In genomic region chr2:160978651-160979050, GRCm38 (mm10) we compare ENCODE assay signal across 21 mouse cellular contexts.
DNase-seq lines count a peak whose midpoint lies in the region; ATAC-seq lines count a peak whose summit lies in the region.
"Had no signal": no experiment of that assay in that cellular context is flagged by ENCODE, and none has a peak within 500 bp of the region (broad histone marks: within the 10 kb centered on the region; RNA-seq: fewer than 3 reads in every experiment).

No protein-coding gene starts in this region.

- H3K9me3 ChIP-seq in heart, embryonic 12.5 days (replicated peaks), result no peaks in the 10 kb centered on the region
- no peaks in the 10 kb centered on the region for H3K9me3 ChIP-seq in hindbrain, embryonic 11.5 days (ENCODE audit: control insufficient read depth, low read length)
- H3K9me3 ChIP-seq: embryonic facial prominence, embryonic 13.5 days; forebrain, embryonic 13.5 days; forebrain, embryonic 15.5 days had no signal

- no peak overlapping the region for H3K9ac ChIP-seq in heart, embryonic 12.5 days
- H3K9ac ChIP-seq in hindbrain, embryonic 11.5 days (ENCODE audit: low read depth, low read length), result no peak overlapping the region
- H3K9ac ChIP-seq: embryonic facial prominence, embryonic 13.5 days; forebrain, embryonic 13.5 days; forebrain, embryonic 15.5 days; forebrain, postnatal 0 days had no signal

- ATAC-seq in heart, embryonic 12.5 days (ENCODE audit: insufficient number of reproducible peaks, low FRiP score), result no peak
- no peak for ATAC-seq in hindbrain, embryonic 11.5 days (ENCODE audit: low FRiP score)
- ATAC-seq: activated CD4-positive, CD25-positive, alpha-beta regulatory T cell, adult 4 months; forebrain, embryonic 13.5 days; forebrain, embryonic 15.5 days; forebrain, postnatal 0 days; Patski had no signal

- H3K27me3 ChIP-seq in heart, embryonic 12.5 days (replicated peaks), result no peaks in the 10 kb centered on the region
- H3K27me3 ChIP-seq in hindbrain, embryonic 11.5 days (ENCODE audit: control insufficient read depth, insufficient read depth, low read length), result no peaks in the 10 kb centered on the region
- H3K27me3 ChIP-seq: embryonic facial prominence, embryonic 13.5 days; forebrain, embryonic 13.5 days; forebrain, embryonic 15.5 days; Patski had no signal

- H3K4me3 ChIP-seq in heart, embryonic 12.5 days, result no peak overlapping the region
- no peak overlapping the region for H3K4me3 ChIP-seq in hindbrain, embryonic 11.5 days (ENCODE audit: low read depth, low read length)
- H3K4me3 ChIP-seq: embryonic facial prominence, embryonic 13.5 days; forebrain, embryonic 13.5 days; forebrain, embryonic 15.5 days had no signal

- WGBS in heart, embryonic 12.5 days, result 79% methylated on average over 1 of the region's 1 CpGs
- no CpG with 5 or more reads among the region's 1 CpGs for WGBS in hindbrain, embryonic 11.5 days

- peak; percentile 73 for DNase-seq in heart, adult 11 months
- DNase-seq in 3134 (ENCODE audit: extremely low read depth, insufficient read length, low spot score) (peak; percentile 54), 3T3-L1 (ENCODE audit: low read depth, low spot score) (peak; percentile 89), adipocyte (ENCODE audit: low spot score) (peak; percentile 40)
- no peak for DNase-seq in gastrocnemius, postnatal 10 days
- no peak for DNase-seq in hindbrain, embryonic 11.5 days (ENCODE audit: low spot score)
- DNase-seq: adrenal gland, adult 2 months; adrenal gland, postnatal 10 days; adrenal gland, postnatal 25 days; cerebellum, adult 11-12 months; cerebellum, adult 2 months; cerebellum, adult 9-10 months; cerebellum, postnatal 10 days; cerebellum, postnatal 25 days; forebrain, postnatal 0 days had no signal

- H3K36me3 ChIP-seq in heart, embryonic 12.5 days, result peaks cover 79% of the 10 kb centered on the region
- H3K36me3 ChIP-seq in hindbrain, embryonic 11.5 days (ENCODE audit: control insufficient read depth, insufficient read depth, low read length), result peaks cover 13% of the 10 kb centered on the region

- peaks cover 6% of the 10 kb centered on the region; the same call in 1 of the 2 replicates for H3K4me1 ChIP-seq in heart, embryonic 12.5 days (replicated peaks)
- H3K4me1 ChIP-seq in hindbrain, embryonic 11.5 days (replicated peaks; ENCODE audit: control insufficient read depth, insufficient read depth, low read length), result no peaks in the 10 kb centered on the region
- H3K4me1 ChIP-seq: embryonic facial prominence, embryonic 13.5 days; forebrain, embryonic 13.5 days; forebrain, embryonic 15.5 days had no signal

- H3K27ac ChIP-seq in heart, embryonic 12.5 days (ENCODE audit: poor library complexity, severe bottlenecking), result no peak overlapping the region
- no peak overlapping the region for H3K27ac ChIP-seq in hindbrain, embryonic 11.5 days (ENCODE audit: low read depth, low read length)
- H3K27ac ChIP-seq: embryonic facial prominence, embryonic 13.5 days; forebrain, embryonic 13.5 days; forebrain, embryonic 15.5 days had no signal

- H3K4me2 ChIP-seq in heart, embryonic 12.5 days, result no peak overlapping the region
- H3K4me2 ChIP-seq in hindbrain, embryonic 11.5 days (replicated peaks; ENCODE audit: low read depth, low read length), result no peak overlapping the region
- H3K4me2 ChIP-seq: embryonic facial prominence, embryonic 13.5 days; forebrain, embryonic 13.5 days; forebrain, embryonic 15.5 days had no signal

Comparison
In these comparisons a context has a peak if more than half of its experiments do, and no peak if none do; other contexts are left out.
1. DNase-seq: peak in heart, adult 11 months (single experiment), 3134 (single experiment), 3T3-L1 (single experiment) and adipocyte (single experiment); none in gastrocnemius, postnatal 10 days (single experiment) and hindbrain, embryonic 11.5 days (single experiment).